Mouse (Mus musculus) monocyte, adult 5-6 weeks (primary cell): Measurements from ENCODE around the gene Auts2. TPM values are rescaled to one million over a fixed set of nuclear protein-coding genes. Genes with fewer than 3 reads are reported as not detected.

Source experiments
- ATAC-seq: fragments of 153-309, 156-312 bp; replicated peaks from 2 replicates; pipeline ENCODE4 v1.8.0; 2017; ENCODE audit warnings: mild to moderate bottlenecking; ENCODE audit not compliant: low TSS enrichment, insufficient number of reproducible peaks, severe bottlenecking, poor library complexity, low FRiP score
- total RNA-seq: library from RNA; stranded (forward); fragments of 200-1000, 200-491, 200-594 nt; gene quantifications from 3 replicates; pipeline ENCODE4 v1.2.3, GENCODE M21; 2017

Gene Auts2
- total RNA-seq, 1 experiment from 2014 or later, result not detected

DNA sequence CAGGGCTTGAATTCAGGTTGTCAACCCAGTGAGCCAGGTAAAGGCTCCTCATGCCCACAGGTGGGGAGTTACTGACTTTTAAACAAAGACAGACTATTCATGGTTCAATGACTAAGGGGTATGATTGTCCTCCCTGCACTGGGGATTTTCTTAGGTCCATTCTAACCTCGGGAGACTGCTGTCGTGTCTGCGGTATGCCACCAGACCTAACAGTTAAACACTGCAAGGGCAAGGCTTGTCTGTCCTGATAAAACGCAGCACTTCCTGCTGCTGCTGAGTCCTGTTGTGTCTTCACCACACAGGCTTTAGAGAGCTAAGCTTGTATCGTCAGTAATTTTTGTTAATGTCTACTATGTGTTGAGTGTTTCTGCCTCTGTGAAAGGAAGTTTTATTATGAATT lies 828.2 kb downstream of the Auts2 start:
- ATAC-seq, result no peak

DNA sequence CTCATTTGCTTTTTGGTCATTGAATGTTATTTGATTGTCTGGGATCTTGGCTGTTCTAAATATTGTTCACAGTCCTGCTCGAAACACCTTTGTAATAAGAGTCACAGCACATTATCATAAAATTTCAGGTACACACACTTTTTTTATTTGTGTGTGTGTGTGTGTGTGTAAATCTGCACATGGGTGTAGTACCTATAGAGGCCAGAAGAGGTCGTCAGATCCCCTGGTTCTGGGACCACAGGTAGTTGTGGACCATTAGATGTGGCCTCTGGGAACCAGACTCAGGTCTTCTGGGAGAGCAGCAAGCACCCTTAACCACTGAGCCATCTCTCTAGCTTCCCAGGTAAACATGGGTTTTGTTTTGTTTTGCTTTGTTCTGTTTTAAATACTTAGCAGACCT lies 830.7 kb downstream of the Auts2 start:
- no peak for ATAC-seq

DNA sequence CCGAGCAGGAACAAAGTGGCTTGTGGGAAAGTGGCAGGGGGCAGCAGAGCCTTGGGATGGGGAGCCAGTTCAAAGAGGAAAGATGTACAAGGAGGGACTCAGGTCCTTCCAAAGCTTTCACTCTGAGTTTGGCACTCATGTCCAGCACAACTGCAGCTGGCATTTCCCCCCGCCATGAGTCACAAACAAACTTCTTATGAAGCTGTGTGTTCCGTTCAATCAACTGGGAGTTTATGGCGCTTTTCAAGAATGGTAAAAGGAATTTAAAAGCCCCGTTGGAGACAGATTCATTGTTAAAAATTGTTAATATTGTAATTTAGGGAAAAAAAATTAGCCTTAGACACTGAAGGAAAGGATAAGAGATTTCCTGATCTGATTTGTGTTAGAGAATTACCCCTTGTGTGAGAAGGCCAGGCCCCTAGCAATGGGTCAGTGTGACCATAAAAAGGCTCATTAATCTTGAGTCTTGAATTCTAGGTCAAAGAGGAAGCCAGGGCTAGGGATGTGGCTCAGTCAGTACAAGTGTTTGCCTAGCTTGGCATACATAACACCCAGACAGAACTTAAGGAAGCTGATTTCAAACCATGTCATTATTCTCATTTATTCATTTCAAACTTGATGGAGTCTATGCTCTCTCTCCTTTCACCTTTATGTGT lies 831.5 kb downstream of the Auts2 start:
- ATAC-seq, result no peak

DNA sequence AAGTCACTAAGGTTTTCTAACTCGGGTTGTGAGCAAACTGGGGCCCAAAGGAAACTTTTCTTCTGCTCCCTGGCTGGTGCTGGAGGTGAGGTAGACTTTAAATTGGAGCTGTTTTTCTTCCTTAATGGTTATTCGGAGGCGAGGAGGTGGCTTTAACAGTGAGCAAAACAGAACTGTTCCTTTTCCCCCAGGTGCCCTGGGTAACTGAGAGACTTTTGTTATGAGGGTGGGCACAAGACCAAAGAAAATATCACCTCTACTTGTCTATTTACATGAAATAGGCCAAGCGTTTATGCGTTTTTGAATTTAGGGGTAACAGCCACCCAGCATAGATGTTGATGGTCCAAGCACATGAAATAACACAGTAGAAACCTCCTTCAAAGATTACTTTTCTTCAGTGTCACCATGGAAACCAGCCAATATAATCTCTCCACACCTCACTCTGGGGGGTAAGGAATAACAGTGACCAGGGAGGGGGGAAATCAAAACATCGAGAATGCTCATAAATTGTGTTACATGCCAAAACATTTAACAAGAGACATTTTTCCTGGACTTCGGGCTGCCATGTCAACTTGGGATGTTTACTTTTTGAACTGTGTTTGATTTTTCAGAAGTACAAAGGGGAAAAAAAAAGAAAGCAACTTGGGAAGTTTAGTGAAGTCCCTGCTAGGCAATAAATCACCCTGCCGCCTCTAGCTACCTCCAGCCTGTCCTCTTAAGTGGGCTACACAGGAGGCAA lies 832.2 kb downstream of the Auts2 start:
- no peak for ATAC-seq

DNA sequence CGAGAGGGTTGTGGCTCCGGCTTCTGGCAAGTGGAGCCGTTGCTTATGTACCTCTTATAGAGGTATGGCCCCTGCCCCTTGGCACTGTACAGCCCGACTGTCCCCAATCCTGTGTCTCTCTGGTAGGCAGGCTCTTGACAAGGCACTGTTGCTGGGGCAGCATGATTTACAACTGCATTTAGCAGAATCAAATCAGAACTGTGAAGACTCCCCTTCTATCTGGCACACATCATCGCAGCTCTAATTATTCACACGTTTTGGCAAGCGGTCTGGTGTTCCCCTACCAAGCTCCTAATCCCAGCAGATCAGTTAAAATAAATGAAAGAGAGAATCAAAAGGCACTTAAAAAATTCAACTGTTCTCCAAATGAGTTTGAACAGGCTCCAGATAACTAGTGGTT lies 835.7 kb downstream of the Auts2 start:
- no peak for ATAC-seq

DNA sequence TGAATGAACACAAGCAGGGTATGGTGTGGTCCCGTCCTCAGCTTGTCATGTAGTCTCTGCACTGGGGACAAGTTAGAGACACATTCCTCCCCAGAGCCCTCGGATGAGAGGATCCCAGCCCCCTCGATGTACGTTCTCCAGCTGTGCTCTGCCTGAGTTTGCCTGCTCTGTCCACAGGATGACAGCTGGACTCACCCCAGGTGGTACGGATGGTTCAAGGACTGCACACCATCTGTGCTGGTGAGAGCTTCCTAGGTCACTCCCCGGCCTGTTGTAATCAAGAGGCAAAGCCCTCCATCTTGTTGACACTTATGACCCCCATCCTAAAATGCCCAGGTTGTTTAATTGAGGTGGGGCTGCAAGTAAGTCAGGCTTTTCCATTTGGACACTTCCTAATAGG lies 839.4 kb downstream of the Auts2 start:
- ATAC-seq, result no peak

DNA sequence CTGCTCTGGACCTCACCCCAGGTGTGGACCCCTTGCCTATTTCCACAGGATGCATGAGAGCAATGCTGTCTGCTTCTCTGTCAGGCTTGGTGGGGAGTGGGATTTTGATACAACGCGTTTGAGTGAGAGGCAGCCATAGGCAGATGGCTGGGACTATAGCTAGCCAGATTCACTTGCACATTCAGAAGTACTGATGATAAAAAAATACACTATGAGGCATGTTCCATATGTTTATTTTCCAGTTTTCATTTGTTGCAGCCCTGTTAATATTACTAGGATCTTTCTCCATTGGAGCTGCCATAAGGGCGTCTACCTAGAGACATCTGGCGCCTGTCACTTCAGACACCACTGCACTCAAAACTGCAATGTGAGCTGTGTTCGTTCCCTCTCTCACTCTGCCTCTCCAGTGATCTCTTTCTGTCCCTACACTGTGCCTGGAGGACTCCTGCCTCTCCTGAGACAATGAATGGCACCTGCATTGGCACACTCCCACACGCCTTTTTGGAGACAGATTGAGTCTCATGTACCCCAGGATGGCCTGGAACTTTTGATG lies 840.2 kb downstream of the Auts2 start:
- ATAC-seq, result no peak

DNA sequence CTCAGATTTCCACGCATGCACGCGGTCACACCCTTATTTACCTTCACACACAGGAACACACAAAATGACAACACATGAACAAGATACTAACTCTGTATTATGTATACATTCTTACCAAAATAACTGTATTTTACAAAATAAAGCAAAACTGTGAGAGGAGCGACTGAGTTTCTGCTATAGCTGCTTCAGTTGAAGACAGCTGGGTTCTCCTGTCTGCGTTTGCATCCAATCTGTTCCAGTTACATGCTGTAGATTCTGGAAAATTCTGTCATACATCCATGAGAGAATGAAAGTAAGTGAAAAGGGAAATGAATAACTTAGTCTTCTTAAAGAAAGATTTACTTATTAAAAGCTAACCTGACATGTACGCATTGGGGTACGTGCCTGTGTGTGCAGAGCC lies 844.2 kb downstream of the Auts2 start:
- ATAC-seq, result no peak

DNA sequence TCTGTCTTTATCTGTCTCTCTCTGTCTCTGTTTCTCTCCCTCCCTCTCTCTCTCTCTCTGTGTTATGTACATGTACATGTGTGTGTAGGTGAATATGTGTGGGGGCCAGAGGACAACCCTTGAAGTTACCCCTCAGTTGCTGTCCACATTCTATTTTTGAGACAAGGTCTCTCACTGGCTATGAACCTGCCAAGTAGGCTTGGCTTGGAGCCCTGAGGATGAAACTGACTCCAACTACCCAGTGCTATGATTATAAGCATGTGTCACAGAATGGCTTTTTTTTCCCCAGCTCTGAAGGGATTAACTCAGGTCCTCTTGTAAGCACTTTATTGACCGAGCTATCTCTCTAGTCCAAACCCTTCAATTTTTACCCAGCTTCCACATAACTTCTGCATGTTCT lies 852.4 kb downstream of the Auts2 start:
- ATAC-seq, result no peak

DNA sequence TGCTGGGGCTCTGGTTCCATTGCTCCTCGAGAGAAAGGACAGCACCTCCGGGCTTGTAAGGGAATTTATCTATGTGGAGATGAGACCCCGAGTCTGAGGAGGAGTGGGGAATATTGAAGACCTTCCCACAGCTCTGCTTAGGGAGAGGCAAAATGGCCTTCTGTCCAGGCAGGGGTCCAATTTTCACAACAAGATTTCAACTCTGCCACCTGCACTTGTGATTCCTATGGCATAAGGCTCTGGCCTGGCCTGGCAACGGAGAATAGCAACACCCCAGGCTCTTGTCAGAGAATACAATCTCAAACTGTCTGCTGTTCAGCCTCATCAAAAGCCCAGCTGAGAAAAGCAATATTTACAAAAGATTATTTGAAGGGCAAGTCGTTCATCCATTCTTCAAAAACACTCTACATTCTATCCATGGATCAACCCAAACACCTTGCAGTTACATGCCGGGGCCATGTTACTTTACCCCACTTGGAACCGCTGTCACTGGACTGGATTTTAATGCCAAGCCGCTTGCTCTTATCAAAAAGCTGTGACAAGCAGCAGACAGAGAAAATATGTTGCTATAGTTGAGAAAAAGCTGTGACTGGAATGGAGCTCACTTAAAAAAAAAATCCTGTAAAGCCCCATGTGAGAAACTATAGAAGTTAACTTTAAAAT lies 856.1 kb downstream of the Auts2 start:
- no peak for ATAC-seq

DNA sequence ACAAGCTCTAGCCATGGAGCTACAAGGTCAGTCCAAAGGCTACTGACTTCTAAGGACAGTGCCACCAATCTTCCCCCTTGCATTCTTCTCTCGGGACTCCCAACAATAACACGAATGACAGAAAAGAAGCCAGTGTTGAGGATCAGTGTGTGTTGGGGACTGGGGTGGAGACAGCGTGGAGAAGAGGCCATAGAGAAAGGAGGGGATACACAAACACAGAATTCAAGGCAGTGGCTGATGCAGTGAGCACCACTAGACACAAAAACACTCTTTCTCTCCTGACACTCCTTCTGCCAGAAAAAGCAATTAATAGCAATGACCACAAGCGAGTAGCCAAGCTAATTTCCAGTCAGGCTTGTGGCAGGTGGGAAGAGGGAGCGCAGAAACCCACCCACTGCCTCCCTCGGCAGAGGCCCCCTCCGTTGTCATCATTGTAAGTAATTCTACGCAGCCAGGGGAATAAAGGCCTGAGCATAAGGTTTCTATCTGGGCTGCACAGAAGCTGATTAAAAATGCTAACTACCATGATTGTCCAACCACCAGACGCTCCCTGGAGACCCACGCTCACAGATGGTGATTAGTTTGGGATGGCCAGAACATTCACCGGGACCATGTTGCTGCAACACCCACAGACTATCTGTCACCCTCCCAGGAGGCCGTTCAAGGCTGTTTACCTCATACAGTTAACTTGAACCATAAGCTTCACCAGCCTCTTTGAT lies 862.9 kb downstream of the Auts2 start:
- ATAC-seq, result no peak

DNA sequence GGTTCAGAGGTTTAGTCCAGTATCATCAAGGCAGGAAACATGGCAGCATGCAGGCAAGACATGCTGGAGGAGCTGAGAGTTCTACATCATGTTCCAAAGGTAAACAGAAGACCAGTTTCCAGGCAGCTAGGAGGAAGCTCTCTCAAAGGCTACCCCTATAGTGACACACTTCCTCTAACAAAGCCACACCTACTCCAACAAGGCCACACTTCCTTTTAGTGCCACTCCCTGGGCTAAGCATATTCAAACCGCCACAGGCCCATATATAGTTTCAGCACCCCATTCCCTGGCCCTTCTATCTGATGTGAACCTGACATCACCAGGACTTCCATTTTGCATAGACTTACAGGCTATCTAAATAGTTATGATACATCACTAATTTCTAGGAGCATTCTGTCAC lies 863.6 kb downstream of the Auts2 start:
- no peak for ATAC-seq

DNA sequence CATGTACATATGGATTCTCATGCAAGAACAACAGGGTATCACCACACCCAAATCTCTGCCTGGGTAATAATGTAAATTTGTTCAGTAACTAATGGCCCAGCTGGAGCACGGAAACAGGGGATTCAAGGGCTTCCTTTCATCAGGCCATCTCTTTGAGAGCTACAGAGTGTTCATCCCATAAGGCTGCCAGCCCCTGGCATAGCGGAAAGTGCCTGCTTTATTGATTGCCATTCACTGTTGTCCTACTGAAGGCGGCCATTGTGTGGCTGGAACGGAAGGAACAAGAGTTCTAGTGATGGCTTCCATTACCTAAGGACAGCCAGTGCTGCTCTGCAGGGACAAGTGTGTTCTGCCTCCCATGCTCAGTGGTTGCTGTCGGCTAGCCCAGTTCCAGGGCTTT lies 865.6 kb downstream of the Auts2 start:
- ATAC-seq, result no peak

DNA sequence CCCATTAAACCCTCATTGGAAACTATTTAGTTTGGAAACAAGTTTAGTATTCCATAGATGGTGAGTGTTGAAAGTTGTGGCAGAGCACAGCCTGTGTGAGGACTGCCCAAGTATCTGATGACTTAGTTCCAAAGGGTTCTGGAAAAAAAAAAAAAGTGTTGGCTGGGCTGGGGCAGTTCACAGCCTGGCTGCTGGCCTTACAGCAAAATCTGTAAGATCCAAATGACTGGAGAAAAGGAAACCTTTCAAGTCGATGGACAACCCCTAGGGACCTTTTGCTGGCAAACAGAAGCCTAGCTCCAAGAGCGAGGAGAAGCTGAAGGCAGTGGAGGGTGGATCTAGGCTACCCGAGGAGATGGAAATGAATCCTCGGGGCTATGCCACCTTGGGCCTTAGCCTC lies 869.4 kb downstream of the Auts2 start:
- ATAC-seq, result no peak

DNA sequence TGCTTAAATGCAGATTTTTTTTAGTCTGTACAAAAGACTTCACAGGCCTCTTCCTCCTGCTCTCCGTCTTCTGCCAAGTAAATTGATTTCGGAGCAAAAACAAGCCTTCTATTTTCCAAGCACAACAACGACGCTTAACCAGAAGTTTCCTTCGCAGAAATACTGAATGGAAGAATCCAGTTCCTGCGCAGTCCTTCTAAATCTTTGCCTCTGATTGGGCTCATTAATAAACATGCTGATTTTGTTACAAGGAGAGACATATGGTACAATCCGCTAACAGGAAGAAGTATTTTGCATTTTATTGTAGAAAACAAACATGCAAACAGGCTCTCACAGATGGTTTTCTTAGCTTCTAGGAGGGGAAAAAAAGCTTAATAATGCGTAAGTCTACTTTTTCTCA lies 878.1 kb downstream of the Auts2 start:
- no peak for ATAC-seq

DNA sequence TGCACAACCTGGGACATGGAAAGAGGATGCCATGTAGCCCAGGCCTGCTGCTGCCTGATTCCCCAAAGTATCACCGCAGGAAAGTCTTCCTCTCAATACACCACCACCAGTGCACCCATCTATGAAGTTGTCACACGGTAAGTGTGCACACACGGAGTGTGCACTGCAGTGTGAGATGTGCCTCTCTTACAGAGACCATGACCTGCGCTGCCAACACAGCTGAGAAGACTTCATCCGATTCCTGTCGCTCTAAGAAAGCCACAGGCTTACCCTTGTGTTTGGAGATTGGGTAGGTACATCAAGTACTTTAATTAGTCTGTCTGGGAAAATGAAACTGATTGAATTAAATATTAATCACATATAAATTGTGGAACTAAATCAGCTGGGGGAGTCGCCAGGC lies 878.5 kb downstream of the Auts2 start:
- no peak for ATAC-seq

DNA sequence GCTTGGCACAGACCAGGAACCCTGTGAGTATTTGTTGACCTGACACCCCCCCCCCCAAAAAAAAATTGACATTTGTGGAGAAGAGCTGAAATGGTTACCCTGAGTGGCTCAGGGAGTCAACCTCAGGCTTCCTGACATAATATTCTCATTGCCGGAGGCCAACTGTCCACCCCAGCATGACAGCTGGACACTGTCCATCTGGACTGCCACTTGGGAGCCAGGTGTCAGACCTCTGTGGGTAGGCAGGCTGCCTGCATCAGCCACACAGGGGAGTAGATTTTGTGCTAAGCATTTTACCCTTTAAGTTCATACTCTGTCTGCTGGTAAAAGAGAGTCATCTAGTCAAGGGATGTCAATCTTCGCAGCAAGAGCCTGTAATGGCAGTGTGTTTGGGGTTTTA lies 880.5 kb downstream of the Auts2 start:
- no peak for ATAC-seq

DNA sequence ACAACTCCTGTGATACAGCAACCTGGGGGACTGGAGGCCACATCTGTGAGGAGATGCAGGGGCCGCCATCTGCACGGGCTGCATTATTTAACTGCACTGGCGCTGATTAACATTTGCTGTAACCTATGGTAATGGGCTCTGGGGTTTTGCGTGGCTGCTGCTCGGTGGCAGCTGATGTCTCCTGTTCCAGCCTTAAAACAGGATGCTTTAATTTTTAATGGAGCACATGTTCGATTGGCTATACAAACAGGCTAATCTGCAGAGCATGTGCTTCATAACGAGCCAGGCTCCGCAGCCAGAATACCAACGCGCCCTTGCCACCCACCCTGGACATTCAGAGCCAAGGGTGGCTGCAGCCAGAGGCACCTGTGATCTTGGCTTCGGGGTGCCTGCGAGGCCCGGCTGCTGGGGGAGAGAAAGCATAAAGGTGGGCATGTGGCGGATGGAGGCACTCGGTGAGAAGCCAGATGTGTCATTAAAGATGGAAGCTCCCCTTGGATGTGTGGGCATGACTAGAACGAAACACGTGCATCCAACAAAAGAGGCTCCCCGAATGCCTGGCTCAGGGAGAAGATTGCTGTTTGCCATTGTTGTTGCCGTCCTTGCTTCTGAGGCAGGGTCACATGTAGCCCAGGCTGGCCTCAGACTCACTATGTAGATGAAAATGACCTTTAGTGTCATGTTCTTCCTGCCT lies 884.2 kb downstream of the Auts2 start:
- no peak for ATAC-seq

DNA sequence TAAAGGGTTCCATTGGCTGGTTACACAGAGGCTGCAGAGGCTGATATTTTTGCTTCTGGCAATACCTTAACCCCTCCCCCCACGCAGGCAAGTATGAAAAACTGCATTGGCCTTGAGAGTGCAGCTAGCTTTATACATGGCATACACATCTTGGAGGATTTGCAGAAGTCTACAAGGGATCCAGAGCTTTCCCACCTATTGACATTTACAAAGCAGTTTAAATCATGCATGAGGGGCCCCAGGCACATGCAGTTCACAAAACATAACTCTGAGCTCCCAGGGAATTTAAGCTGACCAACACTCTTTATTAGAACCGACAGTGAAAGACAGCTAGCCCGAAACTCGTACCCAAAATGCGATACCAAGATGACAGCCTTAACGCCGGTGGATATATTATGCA lies 888.9 kb downstream of the Auts2 start:
- ATAC-seq, result no peak
